Mouse (Mus musculus) lung, postnatal 36 days (tissue): ENCODE measurements around the gene Sgsm1.
A peak's percentile ranks its signal among the peaks of the same experiment; 100 is the strongest.

Experiments
- DNase-seq: peaks from one replicate; pipeline ENCODE4 v3.0.0; 2022; ENCODE audit warnings: mixed read lengths

The Sgsm1 gene

DNA sequence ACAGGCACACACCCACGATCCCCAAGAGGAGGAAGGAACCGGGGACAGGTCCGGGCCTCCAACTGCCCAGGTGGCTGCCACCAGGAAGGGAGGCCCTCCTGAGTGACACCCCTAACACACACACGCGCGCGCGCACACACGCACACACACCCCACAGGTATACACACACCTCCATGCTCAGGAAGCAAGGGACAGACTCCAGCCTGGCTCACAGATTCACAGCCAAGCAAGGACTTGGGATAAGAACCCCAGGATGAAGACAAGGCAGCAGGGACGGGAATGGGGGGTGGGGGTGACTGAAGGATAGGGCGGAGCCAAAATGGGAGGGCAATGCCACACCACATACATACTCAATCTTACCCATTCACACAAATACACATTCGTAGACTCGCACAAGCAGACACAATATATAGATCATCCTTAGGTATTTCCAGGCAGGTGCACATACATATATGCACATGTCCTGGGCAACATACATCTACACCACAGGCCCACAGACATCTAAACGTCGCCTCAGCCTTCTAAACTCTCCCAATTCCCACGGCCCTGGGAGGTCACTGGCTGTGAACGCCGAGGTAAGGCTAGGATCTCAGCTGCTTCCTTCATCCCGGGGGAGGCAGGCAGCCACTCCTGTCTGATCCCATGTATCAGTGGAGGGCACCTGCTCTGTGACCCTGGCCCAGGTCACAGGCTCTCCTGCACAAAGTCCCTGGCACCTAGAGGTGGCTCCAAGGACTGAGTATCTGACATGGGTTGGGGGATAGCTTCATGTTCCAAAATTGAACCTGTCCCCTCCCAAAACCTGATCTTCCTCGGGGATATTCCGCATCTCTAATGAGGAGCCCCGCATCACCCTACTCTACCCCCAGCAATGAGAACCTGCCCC is 852 bp downstream of the Sgsm1 start:
- no peak for DNase-seq

DNA sequence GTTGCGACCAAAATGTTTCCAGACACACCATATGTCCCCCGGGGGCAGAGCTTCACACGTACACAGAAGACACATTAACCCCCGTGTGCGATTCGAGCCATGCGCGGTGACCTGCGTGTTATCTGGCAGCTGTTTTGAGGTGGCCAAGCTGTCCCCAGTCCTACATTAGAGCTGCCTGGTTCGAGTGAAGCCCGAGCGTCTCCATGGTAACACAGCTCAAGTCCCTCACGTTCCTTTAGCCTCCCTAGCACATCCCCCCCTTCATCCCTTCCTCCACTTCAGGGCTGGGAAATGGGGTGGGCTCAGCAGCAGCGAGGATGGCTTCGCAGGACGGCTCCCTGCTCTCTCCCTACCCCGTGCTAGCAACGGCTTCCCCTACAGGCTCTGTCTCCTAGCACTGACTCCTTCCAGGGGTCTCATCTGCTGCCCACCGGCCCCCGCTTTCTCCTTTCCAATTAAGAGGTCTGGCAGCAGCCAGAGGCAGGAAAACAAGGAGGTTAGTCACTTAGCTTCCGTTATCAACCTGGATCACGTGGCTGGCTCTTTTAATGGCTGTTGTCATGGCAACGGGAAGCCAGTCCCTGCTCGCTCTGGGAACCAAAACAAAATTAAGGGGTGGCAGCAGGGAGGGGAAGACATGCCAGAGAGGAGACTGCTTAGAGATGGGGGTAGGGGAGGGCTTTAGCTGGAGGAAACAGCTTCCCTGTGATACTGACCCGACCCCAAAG is 3.7 kb downstream of the Sgsm1 start:
- peak; percentile 45 for DNase-seq

DNA sequence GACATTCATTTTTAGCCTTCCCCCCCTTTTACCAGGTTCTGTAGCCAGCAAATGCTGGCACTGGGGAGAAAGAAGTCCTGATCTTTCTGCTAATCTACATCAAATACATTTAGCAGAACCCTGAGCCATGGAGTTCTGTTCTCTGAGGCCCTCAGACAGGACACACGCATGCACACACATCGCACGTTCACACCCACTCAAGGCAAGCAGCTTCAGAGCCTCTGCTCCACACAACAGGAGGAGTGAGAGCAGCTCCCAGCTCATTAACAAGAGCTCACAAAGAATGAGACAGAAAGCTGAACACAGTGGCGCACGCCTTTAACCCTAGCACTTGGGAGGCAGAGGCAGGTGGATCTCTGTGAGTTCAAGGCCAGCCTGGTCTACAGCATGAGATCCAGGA is 6.1 kb downstream of the Sgsm1 start:
- DNase-seq: no peak

DNA sequence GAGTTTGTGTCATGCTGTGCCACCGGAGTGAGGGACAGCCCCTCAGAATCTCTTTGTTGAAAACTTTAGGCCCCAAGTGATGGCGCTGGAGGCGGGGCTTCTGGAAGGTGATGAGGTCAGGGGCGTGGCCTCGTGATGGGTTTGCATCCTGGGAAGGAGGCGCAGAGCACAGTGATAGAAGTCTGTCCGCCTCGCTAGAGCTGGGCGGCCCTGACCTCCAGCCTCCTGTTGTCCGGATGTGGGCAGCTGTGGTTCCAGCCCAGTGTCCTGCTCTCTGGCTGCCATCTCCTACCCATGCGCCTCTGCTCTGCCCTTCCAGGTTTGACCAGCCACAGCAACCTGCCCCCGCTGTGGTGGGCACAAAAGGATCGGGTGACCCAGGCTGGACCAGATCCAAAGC is 8.7 kb downstream of the Sgsm1 start:
- DNase-seq: no peak

DNA sequence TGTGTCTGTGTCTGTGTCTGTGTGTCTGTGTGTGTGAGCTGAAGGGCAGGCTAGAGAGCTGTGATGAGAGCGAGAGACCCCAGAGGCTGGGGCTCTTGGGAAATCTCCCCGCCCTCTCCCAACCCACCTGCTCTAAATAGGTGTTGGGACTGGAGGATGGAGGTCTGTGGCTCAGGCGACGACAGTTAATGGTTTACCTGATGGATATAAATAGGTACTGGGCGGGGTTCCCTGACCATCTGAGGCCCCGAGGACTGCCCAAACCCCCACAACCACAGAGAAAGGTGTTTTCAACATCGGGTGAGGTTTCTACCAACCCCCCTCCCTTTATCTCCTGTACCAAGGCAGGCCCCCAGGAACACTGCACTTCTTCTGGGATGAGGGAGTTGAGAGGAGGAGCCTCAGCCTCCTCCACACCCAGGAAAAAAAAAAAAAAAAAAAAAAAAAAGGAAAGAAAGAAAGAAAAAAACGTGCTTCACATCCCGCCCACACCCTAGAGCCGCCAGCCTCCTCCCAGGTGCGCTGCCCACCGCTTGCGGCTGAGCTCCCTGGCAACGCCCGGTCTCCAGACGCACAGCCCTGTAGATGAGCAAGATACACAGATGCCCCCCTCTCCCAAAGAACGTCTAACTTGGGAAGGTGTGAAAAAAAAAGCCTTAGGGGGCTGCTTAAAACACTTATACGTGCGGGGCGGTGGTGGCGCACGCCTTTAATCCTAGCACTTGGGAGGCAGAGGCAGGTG is 10.3 kb downstream of the Sgsm1 start:
- DNase-seq: no peak

DNA sequence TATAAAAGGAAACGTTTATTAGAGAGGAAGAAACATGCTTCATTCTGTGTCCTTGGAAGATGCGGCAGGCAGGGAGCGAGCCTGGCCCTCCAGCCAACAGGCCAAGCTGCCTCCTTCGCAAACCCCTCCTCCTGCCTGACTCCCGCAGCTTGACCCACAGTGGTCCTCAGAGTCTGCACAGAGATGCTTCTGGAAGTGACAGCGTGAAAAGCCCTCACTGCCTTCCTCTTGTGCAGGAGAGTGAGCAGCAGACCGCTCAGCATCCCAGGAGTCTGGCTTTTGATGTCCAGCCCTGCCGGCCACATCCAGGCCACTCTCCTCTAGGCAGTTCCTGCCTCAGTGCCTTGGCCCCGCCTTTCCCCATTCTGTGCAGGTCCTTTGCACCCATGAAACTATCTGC is 11.2 kb downstream of the Sgsm1 start:
- DNase-seq: no peak

DNA sequence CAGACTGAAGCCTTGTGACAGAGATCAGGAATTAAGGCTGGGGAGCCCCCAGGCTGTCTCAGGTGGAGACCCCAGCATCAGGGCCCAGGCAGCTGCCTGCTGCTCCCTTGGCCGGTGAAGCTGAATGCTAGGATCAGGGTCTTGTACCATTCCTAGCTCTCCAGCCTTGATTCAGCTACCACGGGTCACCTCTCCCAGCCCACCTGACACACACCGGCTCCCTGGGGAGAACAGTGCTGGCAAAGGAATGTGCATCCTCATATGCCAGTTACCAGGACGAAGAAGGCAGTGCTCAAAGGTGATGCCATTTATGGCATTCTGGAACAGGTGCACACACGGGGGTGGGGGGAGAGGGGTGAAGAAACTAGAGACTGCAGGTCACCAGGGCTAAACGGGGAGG is 11.8 kb downstream of the Sgsm1 start:
- DNase-seq: no peak

DNA sequence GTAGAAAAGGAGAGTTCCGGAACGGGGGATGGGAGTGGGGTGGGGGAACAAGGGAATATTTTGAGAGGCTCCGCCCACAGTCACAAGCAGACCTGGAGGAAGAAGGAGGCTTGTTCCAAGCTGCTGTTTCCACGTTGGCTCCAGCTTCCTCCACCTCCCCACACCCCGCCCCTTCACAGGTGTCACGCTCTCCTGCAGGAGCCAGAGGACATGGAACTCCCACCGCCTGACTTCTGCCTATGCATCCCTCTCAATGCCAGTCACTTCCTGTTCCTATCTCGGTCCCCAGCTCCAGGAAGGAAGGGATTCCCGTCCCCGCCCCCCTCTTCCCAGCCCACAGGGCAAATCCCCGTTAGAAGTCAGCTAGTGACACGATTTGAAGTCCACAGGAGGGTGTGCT is 12.5 kb downstream of the Sgsm1 start:
- DNase-seq: peak; percentile 35

DNA sequence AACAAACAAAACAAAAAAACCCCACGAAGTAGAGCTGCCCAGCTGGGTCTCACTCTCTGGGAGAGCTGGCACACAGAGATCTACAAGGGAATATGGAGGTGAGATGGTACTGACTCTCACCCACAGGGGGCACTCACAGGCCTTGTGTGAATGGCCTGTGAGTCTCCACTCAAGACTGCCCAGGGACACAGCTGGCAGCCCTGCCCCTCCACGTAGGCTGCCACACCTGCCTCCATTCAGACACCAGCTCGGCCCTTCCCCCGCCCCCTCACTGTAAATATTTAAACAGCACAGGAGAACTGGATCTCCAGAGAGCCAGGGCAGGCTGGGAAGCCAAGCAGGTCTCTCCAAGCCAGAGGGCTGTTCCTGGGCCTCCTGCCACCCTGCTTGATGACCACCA is 14.8 kb downstream of the Sgsm1 start:
- peak; percentile 92 for DNase-seq

DNA sequence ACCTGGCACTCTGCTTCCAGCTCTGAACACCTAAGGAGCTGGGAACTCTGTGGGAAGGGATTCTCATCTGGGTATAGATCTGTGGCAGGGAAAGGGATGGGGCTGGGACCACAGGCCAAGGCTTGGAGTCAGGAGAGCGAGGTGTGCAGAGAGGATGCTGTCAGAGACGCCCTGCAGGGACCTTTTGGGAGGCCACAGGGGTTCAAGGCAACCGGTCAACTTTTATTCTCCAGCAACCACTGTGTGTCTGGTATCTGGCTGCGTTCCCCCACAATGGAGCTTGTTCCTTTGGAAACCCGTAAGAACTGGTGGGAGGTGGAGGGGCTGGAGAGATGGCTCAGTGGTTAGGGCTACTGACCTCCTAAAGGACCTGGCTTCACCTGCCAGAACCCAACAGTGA is 16.0 kb downstream of the Sgsm1 start:
- no peak for DNase-seq

DNA sequence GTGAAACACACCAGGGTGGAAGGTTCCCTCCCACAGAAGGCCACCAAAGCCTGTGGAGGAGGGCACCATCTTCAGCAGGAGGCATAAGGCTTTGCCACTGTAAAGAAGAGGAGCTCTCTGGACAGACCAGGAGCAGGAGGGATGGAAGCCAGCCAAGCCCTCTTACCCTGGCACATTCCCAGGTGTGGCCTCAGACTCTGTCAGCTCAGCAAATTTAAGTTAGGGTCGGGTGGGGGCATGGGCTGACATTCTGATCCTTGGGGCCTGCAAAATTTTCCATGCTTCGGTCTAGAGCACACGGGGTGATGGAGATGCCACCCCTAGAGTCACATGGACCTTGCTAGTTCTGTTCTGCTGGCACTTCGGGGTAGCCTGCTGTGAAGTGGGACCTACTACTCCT is 17.1 kb downstream of the Sgsm1 start:
- no peak for DNase-seq

DNA sequence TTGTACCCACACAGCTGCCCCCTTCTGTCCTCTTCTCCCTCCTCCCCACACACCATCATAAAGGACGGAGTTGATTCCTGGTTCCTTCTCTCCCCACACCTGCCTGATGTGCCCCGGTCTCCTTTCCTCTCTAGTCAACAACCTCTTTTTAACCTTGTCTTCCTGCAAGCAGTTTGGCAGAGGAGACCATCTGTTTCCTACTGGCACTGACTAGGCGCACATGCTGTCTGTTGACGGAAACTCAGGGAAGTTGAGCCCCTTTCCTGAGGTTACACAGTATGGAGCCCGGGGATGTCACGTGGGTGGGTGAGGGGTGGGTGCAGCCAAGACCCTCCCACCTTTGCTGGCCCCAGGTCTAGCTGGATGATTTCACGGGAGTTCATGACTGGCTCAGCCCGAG is 17.8 kb downstream of the Sgsm1 start:
- no peak for DNase-seq

DNA sequence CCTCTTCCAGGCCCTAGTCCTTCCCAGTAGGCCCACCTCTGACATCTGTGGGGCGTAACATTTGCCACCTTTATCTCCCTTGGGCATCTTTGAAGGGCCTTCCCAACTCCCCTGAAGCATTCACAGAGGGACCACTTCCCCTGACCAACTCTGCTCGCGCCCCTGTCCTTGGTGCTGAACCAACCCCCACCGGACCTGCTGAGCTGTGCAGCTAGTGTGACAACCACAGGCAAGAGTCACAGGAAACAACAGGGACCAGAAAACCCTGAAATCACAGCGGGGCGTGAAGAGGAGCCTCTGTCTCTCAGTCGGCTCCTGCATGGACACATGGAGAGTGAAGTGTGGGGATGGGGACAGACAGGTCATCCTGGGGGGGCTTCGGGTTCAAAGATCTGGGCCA is 18.4 kb downstream of the Sgsm1 start:
- DNase-seq: no peak

DNA sequence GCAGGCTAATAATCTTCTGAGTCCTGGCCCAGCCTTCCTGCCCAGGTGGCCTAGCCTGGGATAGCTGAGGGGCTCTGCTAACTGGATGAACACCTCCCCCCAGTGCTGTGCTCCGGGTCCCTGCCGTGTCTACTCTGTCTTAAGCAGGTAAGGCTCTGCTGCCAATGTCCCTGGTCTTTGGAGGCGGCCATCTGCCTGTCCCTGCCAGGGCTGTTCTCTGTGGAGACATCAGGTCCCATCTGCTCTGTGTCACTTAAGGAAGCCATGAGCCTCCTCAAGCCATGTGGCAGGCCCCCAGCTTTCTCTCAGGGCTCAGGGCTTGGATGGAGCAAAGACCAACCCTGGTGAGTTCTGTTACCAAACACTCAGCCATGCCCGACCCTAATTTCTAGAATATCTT is 19.5 kb downstream of the Sgsm1 start:
- no peak for DNase-seq

DNA sequence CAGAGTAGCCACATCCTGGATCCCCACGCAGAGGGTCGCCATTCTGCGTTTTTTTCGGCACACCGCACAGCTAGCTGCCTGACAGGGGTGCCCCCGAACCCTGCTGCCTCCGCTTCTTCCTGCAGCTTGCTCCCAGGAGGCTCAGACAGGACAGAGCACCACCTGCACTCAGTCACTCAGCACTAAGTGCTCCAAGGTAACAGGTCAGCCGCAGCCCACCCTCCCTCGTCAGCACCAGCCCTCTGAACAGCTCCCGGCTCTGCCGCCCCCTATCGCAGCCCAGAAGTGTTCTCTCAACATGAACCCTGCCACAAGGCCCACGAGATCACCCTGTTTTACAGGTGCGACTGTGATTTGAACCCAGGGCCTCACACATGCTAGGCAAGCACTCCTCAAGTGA is 20.4 kb downstream of the Sgsm1 start:
- no peak for DNase-seq

DNA sequence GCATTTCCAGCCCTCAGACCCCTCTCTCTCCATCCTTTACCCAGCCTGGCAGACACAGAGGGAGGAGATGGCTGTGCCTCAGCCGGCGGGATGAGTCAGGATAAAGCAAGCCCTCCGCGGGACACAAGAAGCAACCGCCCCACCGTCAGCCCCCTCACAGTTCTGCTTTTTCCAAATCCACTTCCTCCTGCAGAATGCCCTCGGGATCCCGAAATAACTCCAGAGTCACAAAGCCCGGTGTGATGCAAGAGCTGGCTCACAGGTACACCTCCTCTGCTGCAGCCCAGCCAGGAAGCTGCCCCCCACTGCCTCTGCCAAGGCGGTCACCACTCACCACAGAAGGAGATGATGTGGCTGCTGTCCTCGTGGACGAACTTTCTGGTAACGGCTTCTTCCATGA is 22.1 kb downstream of the Sgsm1 start:
- DNase-seq: no peak

DNA sequence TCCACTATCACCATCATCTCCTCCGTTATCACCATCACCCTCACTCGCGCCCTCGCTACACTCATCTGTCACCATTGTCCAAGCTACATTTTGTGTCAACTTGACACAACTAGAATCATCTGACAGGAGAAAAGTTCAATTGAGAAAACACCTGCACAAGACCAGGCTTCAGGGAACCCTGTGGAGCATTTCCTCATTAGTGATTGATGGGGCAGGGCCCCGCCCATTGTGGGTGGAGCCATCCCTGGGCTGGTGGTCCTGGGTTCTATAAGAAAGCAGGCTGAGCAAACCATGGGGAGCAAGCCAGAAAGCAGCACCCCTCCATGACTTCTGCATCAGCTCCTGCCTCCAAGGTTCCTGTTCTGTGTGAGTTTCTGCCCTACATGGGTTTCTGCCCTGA is 22.8 kb downstream of the Sgsm1 start:
- DNase-seq: no peak

DNA sequence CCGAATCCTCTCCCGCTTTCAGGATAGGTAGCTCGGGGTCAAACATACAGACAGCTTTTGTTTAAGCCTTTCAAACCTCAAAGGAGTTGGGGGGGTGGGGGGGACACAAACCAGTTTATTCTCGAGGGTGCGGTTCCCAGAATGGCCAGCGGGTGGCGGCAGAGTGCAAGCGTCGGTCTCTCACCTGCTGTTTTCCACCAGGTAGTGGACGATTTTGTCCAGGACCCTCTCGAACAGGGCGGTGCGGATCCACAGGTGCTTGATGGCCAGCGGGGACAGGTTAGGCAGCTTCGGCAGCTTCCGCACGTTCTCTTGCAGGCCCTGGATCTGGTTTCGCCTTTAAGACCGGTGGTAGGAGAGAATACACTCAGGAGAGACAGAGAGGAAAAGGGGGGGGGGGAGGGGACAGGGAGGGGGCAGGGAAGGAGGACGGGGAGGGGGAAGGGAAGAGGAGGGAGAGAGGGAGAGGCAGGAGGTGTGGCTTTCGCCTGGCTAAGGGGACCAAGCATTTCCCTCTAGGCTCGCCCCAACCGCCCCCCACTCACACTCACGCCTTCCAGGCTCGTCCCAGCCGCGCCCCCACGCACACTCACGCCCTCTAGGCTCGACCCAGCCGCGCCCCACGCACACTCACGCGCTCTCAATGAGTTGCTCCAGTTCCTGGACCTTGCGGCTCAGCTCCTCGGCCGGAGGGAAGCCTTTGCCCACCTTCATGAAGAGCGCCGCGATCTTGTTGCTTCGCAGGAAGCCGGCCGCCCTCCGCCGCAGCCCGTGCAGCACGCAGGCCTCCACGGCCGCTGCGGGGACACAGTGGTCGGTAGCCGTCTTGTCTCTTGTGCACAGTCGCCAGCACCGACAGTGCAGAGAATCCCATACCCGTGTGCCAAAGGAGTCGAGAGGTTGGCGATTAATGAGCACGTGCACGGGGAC is 23.7 kb downstream of the Sgsm1 start:
- DNase-seq: peak; percentile 75

DNA sequence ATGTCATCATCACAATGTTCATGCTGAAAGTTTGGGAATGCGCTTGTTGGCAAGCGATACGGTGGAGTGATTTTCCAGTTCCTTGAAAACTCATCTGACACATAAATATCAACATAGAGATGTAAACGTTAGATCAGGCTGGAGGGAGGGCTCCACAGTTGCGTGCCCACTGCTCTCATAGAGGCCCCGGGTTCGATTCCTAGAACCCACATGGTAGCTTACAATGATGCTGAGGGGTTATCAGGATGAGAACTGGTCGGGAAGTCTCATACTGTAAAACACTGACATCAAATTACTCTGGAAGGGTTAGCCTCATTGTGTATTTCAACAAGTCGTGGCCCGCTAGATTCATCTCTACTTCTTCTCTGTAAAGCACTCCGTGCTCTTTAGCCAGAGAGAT is 24.5 kb downstream of the Sgsm1 start:
- no peak for DNase-seq

DNA sequence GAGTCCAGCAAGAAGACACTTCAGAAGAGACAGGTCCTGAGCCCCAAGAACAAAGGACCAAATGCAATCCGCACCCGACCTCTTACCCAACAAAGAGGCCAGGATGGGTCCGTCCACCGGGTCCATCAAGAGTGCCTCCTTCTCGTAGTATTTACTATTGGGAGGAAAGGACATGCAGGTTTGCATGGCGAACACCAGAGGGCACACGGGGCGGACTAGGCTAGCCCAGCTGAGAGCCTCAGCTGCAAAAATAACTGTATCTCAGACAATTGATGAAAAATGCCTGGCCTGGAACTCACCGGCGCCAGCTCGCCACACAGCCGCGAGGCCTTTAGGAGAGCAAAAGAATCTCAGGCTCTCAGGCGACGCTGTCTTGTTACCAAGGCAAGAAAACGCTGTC is 25.0 kb downstream of the Sgsm1 start:
- no peak for DNase-seq

DNA sequence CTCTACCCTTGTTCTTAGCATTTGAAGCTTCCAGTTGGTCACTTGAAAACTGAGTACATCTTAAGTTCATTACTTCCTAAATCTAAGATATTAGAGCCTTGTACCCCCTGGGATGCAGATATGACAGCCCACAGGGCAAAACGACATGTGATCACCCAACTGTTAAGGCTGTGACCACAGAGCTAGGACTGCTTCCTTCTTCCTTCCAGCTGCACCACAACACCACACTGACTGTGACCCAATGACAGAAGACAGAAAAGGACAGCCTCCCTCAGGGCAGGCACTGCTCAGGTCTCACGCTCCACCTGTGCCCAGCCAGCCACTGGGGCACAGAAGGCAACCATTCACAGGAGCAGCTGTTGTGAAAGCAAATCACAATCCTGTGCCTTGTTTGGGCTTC is 26.9 kb downstream of the Sgsm1 start:
- no peak for DNase-seq

DNA sequence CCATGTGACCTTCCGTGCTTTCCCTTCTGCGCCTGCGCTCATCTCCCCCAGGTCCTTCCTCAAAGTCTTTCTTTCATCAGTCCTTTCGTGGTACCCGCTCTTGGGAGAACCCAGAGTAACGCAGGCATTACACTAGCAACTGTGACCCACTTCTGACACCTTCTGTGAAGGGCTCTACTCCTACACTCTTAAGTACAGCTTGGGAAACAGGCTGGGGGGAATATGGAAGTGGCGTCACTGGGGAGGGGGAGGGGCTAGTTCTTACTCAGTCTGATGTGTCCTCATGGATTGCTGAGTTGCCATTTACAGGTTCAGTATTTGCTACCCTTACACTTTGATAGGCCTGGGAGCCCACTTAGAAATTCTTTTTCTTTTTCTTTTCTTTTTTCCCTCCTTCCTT is 29.0 kb downstream of the Sgsm1 start:
- DNase-seq: no peak
